Mouse (Mus musculus): ENCODE measurements around the gene Nxpe4. TPM values are rescaled to one million over a fixed set of nuclear protein-coding genes. Genes with fewer than 3 reads are reported as not detected.
"Not testable (repeated sequence)": the region's sequence is repeated elsewhere in the genome, so short reads cannot be mapped to it uniquely, and the experiment has no call there.

The Nxpe4 gene
- 6.1 and 8.4 TPM in 2 replicates for polyA plus RNA-seq (2014; fragmentation: Nextera tagmentation; extraction: Ambion mirVana)

DNA sequence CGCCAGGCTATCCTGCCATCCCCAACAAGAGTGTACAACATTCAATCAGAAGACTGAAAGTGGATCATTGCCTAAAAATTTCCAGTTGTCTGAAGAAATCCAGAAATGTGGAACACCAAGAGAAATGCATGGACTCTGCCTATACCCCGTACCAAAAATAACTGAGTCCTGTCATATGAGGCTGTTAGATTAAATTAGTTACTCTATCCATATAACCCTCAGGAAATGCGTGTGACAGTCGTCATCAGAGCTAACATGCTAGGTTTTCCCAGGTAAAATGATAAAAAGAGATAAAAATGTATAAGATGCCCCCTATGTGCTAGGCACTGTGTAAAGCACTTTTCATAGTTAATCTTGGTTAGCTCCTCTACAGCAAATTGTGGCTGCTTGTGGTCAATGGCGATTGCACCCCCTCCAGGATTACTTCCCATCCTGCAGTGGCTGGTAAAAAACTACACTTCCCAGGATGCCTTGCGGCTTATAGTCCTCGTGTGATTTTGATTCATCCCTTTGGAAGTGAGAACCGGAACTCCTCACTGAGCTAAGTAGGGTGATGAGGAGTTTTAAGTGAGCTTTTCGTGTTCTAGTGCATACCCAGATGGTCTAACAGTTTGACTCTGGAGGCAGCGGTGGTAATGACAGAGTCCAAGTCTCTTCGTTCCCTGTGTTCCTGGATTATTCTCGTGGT is at the start of gene Nxpe4:
TSS of gene Nxpe4 (plus strand) at position 519 of the 688 bp plus-strand sequence.
- H3K4me1 ChIP-seq (ENCODE audit: control insufficient read depth, insufficient read depth, low read length) = 0 out of 2 replicates have a peak, but pooled peaks cover 3% of the 10 kb centered on the region
- 28% methylated on average over 12 of the region's 12 CpGs for WGBS
- H3K9me3 ChIP-seq (replicated peaks; ENCODE audit: control insufficient read depth, low read length) = no peaks in the 10 kb centered on the region
- no peak within 1 kb of the TSS for H3K27ac ChIP-seq (ENCODE audit: low read depth, low read length)
- H3K36me3 ChIP-seq (ENCODE audit: control insufficient read depth, insufficient read depth, low read length) = no peaks in the 10 kb centered on the region
- peak; percentile 91 for ATAC-seq
- H3K4me2 ChIP-seq (ENCODE audit: low read length) = peak within 1 kb of the TSS; percentile 58
- peak within 1 kb of the TSS; percentile 54 for H3K9ac ChIP-seq (ENCODE audit: low read length)
- H3K4me3 ChIP-seq (ENCODE audit: low read depth, low read length) = peak within 1 kb of the TSS; percentile 41
- peak; percentile 95 for DNase-seq (ENCODE audit: low spot score)
- H3K27me3 ChIP-seq (replicated peaks; ENCODE audit: control insufficient read depth, insufficient read depth, low read length) = no peaks in the 10 kb centered on the region

GRCm38 (mm10) chr9:48126815-48127214 is 35.0 kb upstream of the Nxpe4 start:
- Histone ChIP-seq H3K4me2 (ENCODE audit: low read length) (no peak overlapping the region), H3K9me3 (replicated peaks; ENCODE audit: control insufficient read depth, low read length) (no peaks in the 10 kb centered on the region), H3K27ac (ENCODE audit: low read depth, low read length) (no peak overlapping the region), H3K4me3 (ENCODE audit: low read depth, low read length) (no peak overlapping the region), H3K9ac (ENCODE audit: low read length) (no peak overlapping the region), H3K36me3 (ENCODE audit: control insufficient read depth, insufficient read depth, low read length) (no peaks in the 10 kb centered on the region), H3K4me1 (ENCODE audit: control insufficient read depth, insufficient read depth, low read length) (no peaks in the 10 kb centered on the region), H3K27me3 (replicated peaks; ENCODE audit: control insufficient read depth, insufficient read depth, low read length) (0 out of 2 replicates have a peak, but pooled peaks cover under 1% of the 10 kb centered on the region)
- ATAC-seq = no peak
- 35% methylated on average over 3 of the region's 3 CpGs for WGBS
- DNase-seq (ENCODE audit: low spot score) = no peak

GRCm38 (mm10) chr9:48137507-48137906 is 24.3 kb upstream of the Nxpe4 start:
- Histone ChIP-seq H3K4me3 (ENCODE audit: low read depth, low read length) (no peak overlapping the region), H3K9ac (ENCODE audit: low read length) (no peak overlapping the region), H3K27me3 (replicated peaks; ENCODE audit: control insufficient read depth, insufficient read depth, low read length) (peaks cover 45% of the 10 kb centered on the region), H3K4me1 (ENCODE audit: control insufficient read depth, insufficient read depth, low read length) (0 out of 2 replicates have a peak, but pooled peaks cover 5% of the 10 kb centered on the region), H3K4me2 (ENCODE audit: low read length) (no peak overlapping the region), H3K27ac (ENCODE audit: low read depth, low read length) (no peak overlapping the region), H3K36me3 (ENCODE audit: control insufficient read depth, insufficient read depth, low read length) (no peaks in the 10 kb centered on the region), H3K9me3 (replicated peaks; ENCODE audit: control insufficient read depth, low read length) (no peaks in the 10 kb centered on the region)
- 48% methylated on average over 3 of the region's 3 CpGs for WGBS
- DNase-seq (ENCODE audit: low spot score) (peak; percentile 7), ATAC-seq (no peak)

- peaks cover 59% of the 10 kb centered on the region for H3K27me3 ChIP-seq (replicated peaks; ENCODE audit: control insufficient read depth, insufficient read depth, low read length)
- WGBS = 1% methylated on average over 8 of the region's 8 CpGs
- ATAC-seq (peak; percentile 61; the same call in 1 of the 2 replicates), DNase-seq (ENCODE audit: low spot score) (peak; percentile 69)
- H3K4me2 ChIP-seq (ENCODE audit: low read length) = no peak overlapping the region
- no peak overlapping the region for H3K9ac ChIP-seq (ENCODE audit: low read length)
- H3K27ac ChIP-seq (ENCODE audit: low read depth, low read length) = no peak overlapping the region
- H3K4me3 ChIP-seq (ENCODE audit: low read depth, low read length) = no peak overlapping the region
- 0 out of 2 replicates have a peak, but pooled peaks cover 5% of the 10 kb centered on the region for H3K4me1 ChIP-seq (ENCODE audit: control insufficient read depth, insufficient read depth, low read length)
- no peaks in the 10 kb centered on the region for H3K9me3 ChIP-seq (replicated peaks; ENCODE audit: control insufficient read depth, low read length)
- H3K36me3 ChIP-seq (ENCODE audit: control insufficient read depth, insufficient read depth, low read length) = no peaks in the 10 kb centered on the region
Observed at GRCm38 (mm10) chr9:48140485-48141411, 21.1 kb upstream of the Nxpe4 start.

- WGBS = 82% methylated on average over 6 of the region's 6 CpGs
- no peaks in the 10 kb centered on the region for H3K9me3 ChIP-seq (replicated peaks; ENCODE audit: control insufficient read depth, low read length)
- H3K27ac ChIP-seq (ENCODE audit: low read depth, low read length) = no peak overlapping the region
- no peak overlapping the region for H3K4me3 ChIP-seq (ENCODE audit: low read depth, low read length)
- H3K36me3 ChIP-seq (ENCODE audit: control insufficient read depth, insufficient read depth, low read length) = no peaks in the 10 kb centered on the region
- ATAC-seq = no peak
- DNase-seq (ENCODE audit: low spot score) = peak; percentile 33
- no peak overlapping the region for H3K9ac ChIP-seq (ENCODE audit: low read length)
- H3K4me1 ChIP-seq (ENCODE audit: control insufficient read depth, insufficient read depth, low read length) = 0 out of 2 replicates have a peak, but pooled peaks cover 5% of the 10 kb centered on the region
- no peak overlapping the region for H3K4me2 ChIP-seq (ENCODE audit: low read length)
- peaks cover 50% of the 10 kb centered on the region for H3K27me3 ChIP-seq (replicated peaks; ENCODE audit: control insufficient read depth, insufficient read depth, low read length)
Observed at GRCm38 (mm10) chr9:48142646-48143045, 19.2 kb upstream of the Nxpe4 start.

GRCm38 (mm10) chr9:48146761-48147160 is 15.1 kb upstream of the Nxpe4 start:
- Histone ChIP-seq H3K9me3 (replicated peaks; ENCODE audit: control insufficient read depth, low read length) (no peaks in the 10 kb centered on the region), H3K4me1 (ENCODE audit: control insufficient read depth, insufficient read depth, low read length) (no peaks in the 10 kb centered on the region), H3K4me2 (ENCODE audit: low read length) (no peak overlapping the region), H3K4me3 (ENCODE audit: low read depth, low read length) (no peak overlapping the region), H3K9ac (ENCODE audit: low read length) (no peak overlapping the region), H3K27me3 (replicated peaks; ENCODE audit: control insufficient read depth, insufficient read depth, low read length) (peaks cover 48% of the 10 kb centered on the region), H3K36me3 (ENCODE audit: control insufficient read depth, insufficient read depth, low read length) (no peaks in the 10 kb centered on the region), H3K27ac (ENCODE audit: low read depth, low read length) (no peak overlapping the region)
- no peak for ATAC-seq
- peak; percentile 12 for DNase-seq (ENCODE audit: low spot score)
- 84% methylated on average over 3 of the region's 3 CpGs for WGBS

GRCm38 (mm10) chr9:48166531-48166930 is 4.7 kb downstream of the Nxpe4 start:
- not testable (repeated sequence) for H3K4me2 ChIP-seq (ENCODE audit: low read length); H3K4me3 ChIP-seq (ENCODE audit: low read depth, low read length); H3K9ac ChIP-seq (ENCODE audit: low read length); DNase-seq (ENCODE audit: low spot score); H3K27me3 ChIP-seq (replicated peaks; ENCODE audit: control insufficient read depth, insufficient read depth, low read length); H3K36me3 ChIP-seq (ENCODE audit: control insufficient read depth, insufficient read depth, low read length); H3K27ac ChIP-seq (ENCODE audit: low read depth, low read length); H3K9me3 ChIP-seq (replicated peaks; ENCODE audit: control insufficient read depth, low read length); ATAC-seq; H3K4me1 ChIP-seq (ENCODE audit: control insufficient read depth, insufficient read depth, low read length)
- 71% methylated on average over 6 of the region's 6 CpGs for WGBS

GRCm38 (mm10) chr9:48176764-48177163 is 14.9 kb downstream of the Nxpe4 start:
- no peak overlapping the region for H3K9ac ChIP-seq (ENCODE audit: low read length)
- no peaks in the 10 kb centered on the region for H3K36me3 ChIP-seq (ENCODE audit: control insufficient read depth, insufficient read depth, low read length)
- H3K9me3 ChIP-seq (replicated peaks; ENCODE audit: control insufficient read depth, low read length) = no peaks in the 10 kb centered on the region
- H3K4me3 ChIP-seq (ENCODE audit: low read depth, low read length) = no peak overlapping the region
- no peaks in the 10 kb centered on the region for H3K4me1 ChIP-seq (ENCODE audit: control insufficient read depth, insufficient read depth, low read length)
- ATAC-seq (no peak), DNase-seq (ENCODE audit: low spot score) (no peak)
- no peaks in the 10 kb centered on the region for H3K27me3 ChIP-seq (replicated peaks; ENCODE audit: control insufficient read depth, insufficient read depth, low read length)
- H3K27ac ChIP-seq (ENCODE audit: low read depth, low read length) = no peak overlapping the region
- 49% methylated on average over 1 of the region's 1 CpGs for WGBS
- H3K4me2 ChIP-seq (ENCODE audit: low read length) = no peak overlapping the region

Data from forebrain, embryonic 14.5 days (tissue).